Mouse (Mus musculus) adrenal gland, adult 18-20 months (tissue): ENCODE results near the gene Alpl. TPM values are rescaled to one million over a fixed set of nuclear protein-coding genes. Genes with fewer than 3 reads are reported as not detected.

ENCODE experiments used
- DNase-seq, 2 experiments: peaks; one replicate each; pipeline ENCODE4 v3.0.0; 2021 to 2022; ENCODE audit warnings: low spot score in 2 of 2
- long read RNA-seq, 2 experiments: library from polyadenylated mRNA; stranded (forward); transcript quantifications; one replicate each; pipeline ENCODE4 v2.0.0; 2021
- total RNA-seq, 2 experiments: library from RNA; stranded (reverse); gene quantifications; 1 replicate in 1 of 2; 2 replicates in 1 of 2; pipeline ENCODE4 v1.2.3; 2021

The Alpl gene
- total RNA-seq, result 10 to 100 TPM in 1 of 2 experiments, 1 to 10 TPM in 1; 6.8 to 99.4 TPM
- long read RNA-seq, experiment 1, transcript Alpl-201 (12 exons, 2,522 nt), result major isoform, 75 of 99 reads
- long read RNA-seq, experiment 1, partial matches to known transcripts, result 13 of 99 reads
- long read RNA-seq, experiment 1, other reads (novel, unspliced or antisense), result 11 of 99 reads
- long read RNA-seq, experiment 2, partial matches to known transcripts, result 1 of 7 reads
- long read RNA-seq, experiment 2, other reads (novel, unspliced or antisense), result 4 of 7 reads

DNA sequence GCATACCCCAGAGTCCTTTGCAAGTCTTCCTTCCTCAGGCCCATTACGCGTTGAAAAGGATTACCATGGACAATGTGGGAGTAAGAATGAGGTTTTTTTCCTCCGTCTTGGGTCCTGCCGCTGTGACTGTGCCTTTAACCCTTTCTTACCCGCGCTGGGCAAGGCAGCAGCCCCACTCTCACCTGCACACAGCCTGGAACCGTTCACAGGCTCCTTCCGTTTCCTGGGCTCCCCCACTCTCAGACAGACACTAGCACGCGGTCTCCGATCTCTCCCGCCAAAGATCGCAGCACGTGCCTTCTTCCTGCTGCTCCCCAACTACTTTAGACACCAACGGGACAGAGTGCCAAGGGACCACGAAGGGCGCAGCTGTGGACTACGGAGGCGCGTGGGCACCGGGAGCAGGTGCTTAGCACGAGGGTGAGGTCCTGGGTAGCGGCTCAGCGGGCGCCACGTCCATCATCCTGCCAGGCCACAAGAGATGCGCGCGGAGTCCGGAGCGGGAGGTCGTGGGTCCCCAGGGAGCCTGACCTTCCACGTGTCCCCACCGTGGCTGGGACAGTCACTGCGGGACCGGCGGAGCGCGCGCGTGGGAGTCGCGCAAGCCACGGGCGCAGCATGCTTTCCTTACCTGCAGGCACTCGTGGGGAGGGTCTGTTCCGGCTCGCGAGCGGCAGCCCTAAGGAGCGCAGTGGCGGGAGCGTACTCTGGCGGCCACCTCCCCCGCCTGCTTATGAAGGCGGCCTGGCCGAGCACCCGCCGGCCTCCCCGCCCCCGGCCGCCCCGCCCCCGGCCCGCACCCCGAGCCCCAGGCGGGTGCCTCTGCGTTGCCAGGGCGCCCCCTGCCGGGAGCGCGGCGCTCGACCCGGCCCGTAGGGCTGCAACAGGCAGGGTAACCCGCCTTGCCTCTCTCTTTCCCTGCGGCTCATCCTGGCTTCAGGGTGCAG, at the start of gene Alpl:
TSS of gene Alpl (minus strand) at position 774 of the 947 bp plus-strand sequence.
- DNase-seq, result peak; percentile 80 to 86

DNA sequence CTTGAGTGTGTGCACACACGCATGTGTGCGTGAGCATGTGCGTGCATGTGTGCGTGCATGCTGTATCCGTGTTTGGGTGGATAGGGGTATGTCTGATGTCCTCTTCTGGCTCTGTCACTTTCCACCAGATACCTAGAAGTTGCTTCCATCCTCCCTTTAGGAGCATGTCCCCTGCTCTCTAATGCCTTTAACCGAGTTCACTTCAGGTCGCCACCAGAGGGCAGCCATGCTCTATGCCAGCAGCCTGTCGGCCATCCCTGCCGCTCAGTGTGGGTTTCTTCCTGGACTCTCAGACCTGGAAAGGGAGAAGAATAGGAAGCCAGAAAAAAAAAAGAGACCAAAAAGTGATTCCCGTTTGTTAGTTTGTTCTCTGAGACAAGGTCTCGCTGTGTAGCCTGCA, 48.5 kb upstream of the Alpl start:
- peak; percentile 74 to 82 for DNase-seq

DNA sequence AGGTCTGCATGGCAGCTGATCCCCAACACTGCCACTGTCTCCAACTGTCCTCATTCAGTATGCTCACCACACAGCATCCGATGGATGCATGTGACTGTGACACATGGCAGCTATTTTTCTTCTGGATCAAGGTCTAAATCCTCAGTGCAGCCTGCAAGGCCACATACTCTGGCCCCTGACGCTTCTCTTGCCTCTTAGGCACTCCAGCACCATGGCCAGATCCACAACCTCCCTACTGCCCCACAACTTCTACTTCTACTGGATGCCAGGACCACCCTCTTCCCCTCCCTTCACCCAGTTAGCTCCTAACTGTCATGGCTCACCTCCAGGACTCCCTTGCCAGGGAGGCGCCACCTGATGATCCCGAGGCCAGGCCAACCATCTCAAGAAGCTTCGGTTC, 43.3 kb upstream of the Alpl start:
- no peak for DNase-seq

- no peak for DNase-seq
Observed at GRCm38 (mm10) chr4:137838791-137839190, 42.6 kb upstream of the Alpl start.

DNA sequence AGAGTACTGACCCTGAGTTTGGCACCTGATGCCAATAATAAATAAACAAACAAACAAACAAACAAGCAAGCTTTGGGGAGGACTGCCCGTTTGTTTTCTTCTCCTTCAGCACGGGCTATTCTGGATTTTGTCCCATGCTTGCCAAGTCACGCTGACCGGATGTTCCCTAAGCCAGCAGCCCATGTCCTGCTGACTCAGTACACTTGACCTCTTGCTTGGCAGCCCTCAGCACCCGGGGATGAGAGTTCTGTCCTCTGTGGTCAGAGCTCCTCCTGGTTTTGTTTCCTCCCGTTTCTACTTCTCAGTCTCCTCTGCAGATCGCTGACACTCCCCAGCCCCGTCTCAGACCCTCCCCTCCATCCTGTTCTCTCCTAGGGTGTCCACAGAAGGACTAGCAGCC, 41.6 kb upstream of the Alpl start:
- DNase-seq, result peak; percentile 50 to 54

DNA sequence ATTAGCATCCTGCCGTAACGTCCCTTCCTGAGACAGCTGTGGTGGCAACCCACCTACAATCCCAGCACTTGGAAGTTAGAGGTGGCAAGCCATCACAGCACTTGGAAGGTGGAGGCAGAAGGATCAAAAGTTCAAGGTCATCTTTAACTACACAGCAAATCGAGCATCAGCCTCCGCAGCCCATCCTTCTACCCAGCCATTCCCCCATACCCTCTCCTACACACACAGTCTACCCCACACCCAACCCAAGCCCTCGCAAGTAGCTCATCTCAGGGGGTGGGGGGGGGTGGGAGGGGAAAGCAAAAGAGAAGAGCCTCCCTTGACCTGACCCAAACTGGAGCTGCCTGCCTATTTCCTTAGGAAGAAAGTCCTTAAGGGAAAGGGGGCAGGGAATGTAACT, 40.6 kb upstream of the Alpl start:
- DNase-seq, result no peak

GRCm38 (mm10) chr4:137835624-137836337, 39.6 kb upstream of the Alpl start:
- DNase-seq, result peak; percentile 68 to 72

DNA sequence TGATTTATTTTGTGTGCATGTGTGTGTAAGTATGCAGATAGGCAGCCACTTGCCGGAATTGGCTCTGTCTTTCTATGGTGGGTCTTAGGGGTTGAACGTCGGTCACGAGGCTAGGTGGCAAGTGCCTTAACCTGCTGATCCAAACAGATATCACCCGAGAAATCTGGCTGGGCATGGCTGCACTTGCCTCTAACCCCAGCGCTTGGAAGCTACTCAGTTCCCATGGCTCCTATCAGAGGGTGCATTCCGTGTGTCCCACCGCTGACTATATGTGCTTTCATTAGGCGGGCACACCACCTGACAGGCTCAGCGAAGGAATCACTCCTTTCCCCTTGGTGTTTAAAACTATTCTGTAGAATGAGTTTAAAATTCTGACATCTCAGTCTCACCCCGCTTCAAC, 35.4 kb upstream of the Alpl start:
- DNase-seq, result no peak

GRCm38 (mm10) chr4:137830380-137830779, 34.2 kb upstream of the Alpl start:
- no peak for DNase-seq

DNA sequence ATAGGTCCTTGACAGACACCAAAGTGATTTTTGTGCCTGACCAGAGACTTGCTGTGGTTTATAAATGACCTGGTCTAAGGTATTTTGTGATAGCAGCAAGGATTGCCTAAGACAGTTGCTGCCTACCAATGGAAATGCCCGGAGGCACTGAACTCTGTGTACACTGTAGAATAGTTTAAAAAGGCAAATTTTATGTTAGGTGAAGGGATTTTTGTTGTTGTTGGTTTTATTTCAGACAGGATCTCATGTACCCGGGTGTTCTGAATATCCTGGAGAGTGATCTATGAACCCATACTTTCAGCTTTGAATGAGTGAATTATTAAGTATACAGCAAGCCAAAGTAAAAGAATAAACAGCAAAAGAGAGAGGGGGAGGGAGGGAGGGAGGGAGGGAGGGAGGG, 28.7 kb upstream of the Alpl start:
- no peak for DNase-seq

DNA sequence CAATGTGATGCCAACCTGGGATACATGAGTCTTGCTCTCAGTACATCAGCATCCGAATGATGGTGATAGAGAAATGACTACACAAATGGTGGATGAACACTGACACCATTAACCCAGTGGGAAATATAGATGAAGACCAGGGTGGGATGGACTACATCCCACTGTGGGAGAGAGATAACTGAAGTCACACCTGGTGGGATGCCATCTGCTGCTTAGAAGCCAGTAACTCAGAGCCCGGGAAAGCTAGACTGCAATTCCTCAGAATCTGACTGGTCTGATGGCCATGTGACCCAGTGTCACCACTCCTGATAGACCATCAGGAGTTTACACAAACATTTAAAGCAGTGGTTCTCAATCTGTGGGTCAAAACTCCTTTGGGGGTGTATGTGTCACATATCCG, 27.4 kb upstream of the Alpl start:
- DNase-seq, result no peak

GRCm38 (mm10) chr4:137822537-137822936, 26.4 kb upstream of the Alpl start:
- DNase-seq, result no peak

DNA sequence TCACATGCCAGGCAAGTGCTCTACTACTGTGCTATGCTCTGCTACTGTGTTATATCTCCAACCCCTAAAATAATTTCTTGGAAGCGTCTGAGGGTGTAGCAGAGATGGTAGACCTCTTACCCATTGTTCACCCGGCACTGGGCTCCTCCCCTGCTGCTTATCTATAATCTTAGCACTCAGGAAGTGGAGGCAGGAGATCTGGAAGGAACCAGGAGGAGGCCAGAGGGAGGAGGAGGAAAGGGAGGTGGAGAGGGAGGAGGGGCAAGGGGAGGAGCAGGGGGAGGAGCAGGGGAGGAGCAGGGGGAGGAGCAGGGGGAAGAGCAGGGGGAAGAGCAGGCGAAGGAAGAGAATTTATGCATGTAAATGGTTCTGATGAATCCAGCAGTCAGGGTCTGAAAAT, 24.5 kb upstream of the Alpl start:
- DNase-seq, result no peak

- DNase-seq, result no peak
Observed at GRCm38 (mm10) chr4:137819487-137819886, 23.3 kb upstream of the Alpl start.

GRCm38 (mm10) chr4:137818341-137818740, 22.2 kb upstream of the Alpl start:
- DNase-seq, result no peak

- DNase-seq, result no peak
Observed at GRCm38 (mm10) chr4:137816216-137816615, 20.0 kb upstream of the Alpl start.

DNA sequence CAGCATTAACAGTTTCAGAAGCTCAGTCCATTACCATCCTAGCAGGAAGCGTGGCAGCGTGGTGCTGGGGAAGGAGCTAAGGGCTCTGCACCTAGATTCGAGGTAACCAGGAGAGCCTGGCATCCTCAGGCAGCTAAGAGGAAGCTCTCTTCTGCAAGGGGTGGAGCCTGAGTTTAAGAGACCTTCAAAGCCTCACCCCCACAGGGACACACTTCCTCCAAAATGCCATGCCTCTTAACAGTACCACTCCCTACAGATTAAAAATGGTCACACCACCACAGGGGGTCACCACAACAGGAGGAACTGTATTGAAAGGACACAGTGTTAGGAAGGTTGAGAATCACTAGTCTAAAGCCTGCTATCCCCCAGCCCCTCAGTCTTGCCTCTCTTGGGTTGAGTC, 19.3 kb upstream of the Alpl start:
- DNase-seq, result no peak

GRCm38 (mm10) chr4:137814140-137814539, 18.0 kb upstream of the Alpl start:
- DNase-seq, result no peak

DNA sequence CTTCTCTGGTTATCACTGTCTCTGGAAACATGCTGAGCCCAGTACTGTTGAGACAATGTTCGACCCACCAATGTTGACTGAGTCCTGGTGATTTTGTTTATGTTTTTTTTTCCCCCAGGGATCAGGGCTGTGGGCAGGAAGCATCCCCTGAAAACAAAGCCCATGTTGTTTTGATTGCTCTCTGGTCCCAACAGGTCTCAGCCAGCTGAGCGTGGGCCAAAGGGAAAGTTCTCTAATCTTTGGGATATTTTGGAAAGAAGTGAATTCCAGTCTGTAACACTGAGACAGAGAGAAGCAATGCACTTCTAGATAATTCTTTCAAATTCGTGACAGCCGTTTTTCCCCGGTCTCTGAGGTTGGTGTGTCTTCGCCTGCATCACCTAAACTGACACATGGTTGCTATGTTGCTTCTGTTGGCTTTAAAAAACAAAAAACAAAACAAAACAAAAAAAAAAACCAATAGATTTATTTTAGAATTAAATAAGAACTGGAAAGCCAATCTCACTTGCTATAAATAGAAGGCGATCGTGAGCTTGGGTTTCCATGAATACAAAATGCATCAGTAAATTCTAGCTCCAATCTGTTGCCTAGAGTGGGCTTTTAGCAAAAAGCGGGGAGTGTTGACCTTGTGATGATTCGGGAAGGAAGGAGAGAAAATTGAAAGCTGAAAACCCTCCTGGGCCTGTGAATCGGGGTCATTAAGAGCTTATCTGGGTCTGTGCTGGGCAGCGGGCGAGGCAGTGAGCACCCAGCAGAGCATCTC, 16.9 kb upstream of the Alpl start:
- no peak for DNase-seq

- no peak for DNase-seq
Observed at GRCm38 (mm10) chr4:137809999-137810398, 13.8 kb upstream of the Alpl start.

DNA sequence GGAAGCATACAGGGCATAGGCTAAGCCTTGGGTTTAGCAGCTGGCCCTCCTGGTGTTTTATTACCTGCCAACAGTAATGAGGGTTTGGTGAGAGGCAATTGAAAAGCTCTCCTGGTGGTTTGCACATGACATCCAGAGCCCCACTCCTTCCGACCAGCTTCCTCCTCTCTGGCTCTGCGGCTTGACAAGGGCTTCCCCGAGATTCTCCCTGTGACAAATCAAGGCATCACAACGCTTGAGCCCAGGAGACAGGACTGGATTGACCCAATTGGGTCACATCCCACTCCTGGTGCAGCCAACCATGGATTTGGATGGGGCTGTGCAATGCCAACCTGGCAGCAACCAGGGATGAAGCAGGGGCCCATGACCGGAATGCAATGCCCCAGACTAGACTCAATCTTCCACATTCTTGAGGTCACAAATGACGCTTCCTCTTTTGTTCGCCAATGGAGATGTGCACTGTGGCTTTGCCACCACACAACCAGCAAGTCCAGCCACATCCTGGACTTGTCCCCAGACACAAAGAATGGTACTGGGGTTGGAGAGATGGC, 11.2 kb upstream of the Alpl start:
- no peak for DNase-seq
